ENCODE assay signal across 22 mouse cellular contexts in the genomic region with DNA sequence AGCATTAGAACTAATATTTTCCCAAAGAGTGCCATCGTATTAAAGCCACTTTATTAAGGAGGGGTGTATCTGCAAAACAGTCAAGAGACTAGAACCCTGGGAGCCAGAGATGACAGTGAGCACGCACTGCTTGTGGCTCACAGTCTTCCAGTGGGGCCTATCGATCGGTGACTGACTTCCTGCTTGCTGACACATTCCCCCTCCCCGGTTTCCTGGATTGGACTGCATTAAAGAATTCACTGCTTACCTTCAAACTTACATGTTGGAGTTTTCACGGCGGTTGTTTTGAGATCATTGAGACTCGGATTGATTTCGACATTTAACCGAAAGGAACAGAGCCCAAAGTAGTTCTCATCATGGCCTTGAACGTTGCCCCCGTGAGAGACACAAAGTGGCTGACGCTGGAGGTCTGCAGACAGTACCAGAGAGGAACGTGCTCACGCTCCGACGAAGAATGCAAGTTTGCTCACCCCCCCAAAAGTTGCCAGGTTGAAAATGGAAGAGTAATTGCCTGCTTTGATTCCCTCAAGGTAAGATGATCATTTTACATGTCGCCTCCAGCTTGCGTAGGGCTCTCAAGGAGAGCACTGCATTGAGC. TPM values are rescaled to one million over a fixed set of nuclear protein-coding genes. Genes with fewer than 3 reads are reported as not detected.
A peak's percentile ranks its signal among the peaks of the same experiment; 100 is the strongest.
DNase-seq lines count a peak whose midpoint lies in the region; ATAC-seq lines count a peak whose summit lies in the region.
"Had no signal": no experiment of that assay in that cellular context is flagged by ENCODE, and none has a peak within 500 bp of the region (broad histone marks: within the 10 kb centered on the region; RNA-seq: fewer than 3 reads in every experiment).

No protein-coding gene starts in this region.

- no peak overlapping the region for H3K4me3 ChIP-seq in liver, embryonic 11.5 days (ENCODE audit: low read depth, low read length)
- H3K4me3 ChIP-seq in limb, embryonic 10.5 days = no peak overlapping the region
- H3K4me3 ChIP-seq: hindbrain, embryonic 13.5 days; kidney, embryonic 15.5 days; limb, embryonic 12.5 days; lung, embryonic 15.5 days; midbrain, embryonic 15.5 days had no signal

- no peak overlapping the region for H3K9ac ChIP-seq in liver, embryonic 11.5 days (ENCODE audit: low read depth, low read length)
- H3K9ac ChIP-seq: forebrain, postnatal 0 days; hindbrain, embryonic 13.5 days; kidney, embryonic 15.5 days; limb, embryonic 12.5 days; lung, embryonic 15.5 days; midbrain, embryonic 15.5 days had no signal

- peak overlapping the region; percentile 28; the same call in 1 of the 2 replicates for H3K4me2 ChIP-seq in liver, embryonic 11.5 days
- H3K4me2 ChIP-seq: hindbrain, embryonic 13.5 days; kidney, embryonic 15.5 days; limb, embryonic 12.5 days; lung, embryonic 15.5 days; midbrain, embryonic 15.5 days had no signal

- H3K27ac ChIP-seq in liver, embryonic 11.5 days (ENCODE audit: low read depth, low read length) = no peak overlapping the region
- H3K27ac ChIP-seq in limb, embryonic 10.5 days = no peak overlapping the region
- H3K27ac ChIP-seq: hindbrain, embryonic 13.5 days; kidney, embryonic 15.5 days; limb, embryonic 12.5 days; lung, embryonic 15.5 days; midbrain, embryonic 15.5 days; stomach, postnatal 0 days had no signal

- intact Hi-C loops in left cerebral cortex, postnatal 14 days (cut with DNase I) = no loop called here

- 59% methylated on average over 19 of the region's 19 CpGs for WGBS in liver, embryonic 11.5 days
- 93% methylated on average over 19 of the region's 19 CpGs for WGBS in limb, embryonic 10.5 days

- no peaks in the 10 kb centered on the region for H3K36me3 ChIP-seq in liver, embryonic 11.5 days (ENCODE audit: control insufficient read depth, insufficient read depth, low read length)
- H3K36me3 ChIP-seq in limb, embryonic 10.5 days = peaks cover 25% of the 10 kb centered on the region
- H3K36me3 ChIP-seq: hindbrain, embryonic 13.5 days; midbrain, embryonic 15.5 days had no signal

- H3K4me1 ChIP-seq in liver, embryonic 11.5 days (replicated peaks; ENCODE audit: control insufficient read depth, insufficient read depth, low read length) = 0 out of 2 replicates have a peak, but pooled peaks cover 4% of the 10 kb centered on the region
- H3K4me1 ChIP-seq in limb, embryonic 10.5 days = 0 out of 2 replicates have a peak, but pooled peaks cover 4% of the 10 kb centered on the region
- H3K4me1 ChIP-seq: hindbrain, embryonic 13.5 days; midbrain, embryonic 15.5 days had no signal

- ATAC-seq in liver, embryonic 11.5 days (replicated peaks; ENCODE audit: low FRiP score) = no peak
- ATAC-seq: forebrain, postnatal 0 days; midbrain, embryonic 15.5 days had no signal

- H3K9me3 ChIP-seq in liver, embryonic 11.5 days (ENCODE audit: control insufficient read depth, low read length) = no peaks in the 10 kb centered on the region
- no peaks in the 10 kb centered on the region for H3K9me3 ChIP-seq in limb, embryonic 10.5 days (replicated peaks)
- H3K9me3 ChIP-seq: hindbrain, embryonic 13.5 days; kidney, embryonic 15.5 days; limb, embryonic 12.5 days; lung, embryonic 15.5 days; midbrain, embryonic 15.5 days had no signal

- DNase-seq in adrenal gland, adult 18-20 months (ENCODE audit: low spot score in 2 of 2) = peak; percentile 20 to 23
- DNase-seq in adrenal gland, postnatal 25 days = no peak
- no peak for DNase-seq in liver, embryonic 11.5 days (ENCODE audit: low spot score)
- DNase-seq in liver = no peak
- peak; percentile 19 for DNase-seq in limb, embryonic 10.5 days (ENCODE audit: low spot score)
- no peak for DNase-seq in ovary, postnatal 36 days (ENCODE audit: low spot score)
- DNase-seq in left cerebral cortex, postnatal 14 days (ENCODE audit: low spot score in 2 of 2) = no peak
- no peak for DNase-seq in embryo, embryonic 9.5 days (ENCODE audit: extremely low spot score)
- DNase-seq: cerebellum, adult 11 months; cerebellum, postnatal 14 days; forebrain, postnatal 0 days; heart, adult 18-20 months; heart, postnatal 10 days; layer of hippocampus, postnatal 36 days; spleen, adult 18-20 months; thymus, postnatal 14 days had no signal

- no peaks in the 10 kb centered on the region for H3K27me3 ChIP-seq in liver, embryonic 11.5 days (replicated peaks; ENCODE audit: control insufficient read depth, insufficient read depth, low read length)
- no peaks in the 10 kb centered on the region for H3K27me3 ChIP-seq in limb, embryonic 10.5 days (ENCODE audit: low read depth, poor library complexity, severe bottlenecking)
- H3K27me3 ChIP-seq: hindbrain, embryonic 13.5 days; kidney, embryonic 15.5 days; limb, embryonic 12.5 days; lung, embryonic 15.5 days; midbrain, embryonic 15.5 days had no signal

RNA-seq across cellular contexts. Expression of a gene that starts 49.5 kb away (rescaled TPM):
- 100 to 1,000 TPM; 181 to 201 TPM for total RNA-seq in adrenal gland, adult 18-20 months (2021)
- 202 and 226 TPM in 2 replicates for total RNA-seq in adrenal gland, postnatal 25 days (2021)
- 38.2 and 40.0 TPM in 2 replicates for polyA plus RNA-seq in liver, embryonic 11.5 days (2014; fragmentation: Nextera tagmentation; extraction: Ambion mirVana)
- 33.8 and 45.5 TPM in 2 replicates for polyA plus RNA-seq in limb, embryonic 10.5 days (2016; fragmentation: Nextera tagmentation; extraction: Ambion mirVana)
- total RNA-seq in left cerebral cortex, postnatal 14 days (2021) = 100 to 1,000 TPM; 192 to 202 TPM

Comparison
In these comparisons a context has a peak if more than half of its experiments do, and no peak if none do; other contexts are left out.
1. DNase-seq: peak in adrenal gland, adult 18-20 months (2 of 2) and limb, embryonic 10.5 days (single experiment); none in adrenal gland, postnatal 25 days (single experiment), liver, embryonic 11.5 days (single experiment), liver (single experiment), ovary, postnatal 36 days (single experiment), left cerebral cortex, postnatal 14 days (0 of 2) and embryo, embryonic 9.5 days (single experiment).